Mouse (Mus musculus): ENCODE data around the gene Ddx43.

The Ddx43 gene

GRCm38 (mm10) chr9:78369349-78369748 lies 26.2 kb upstream of the Ddx43 start:
- H3K4me3 ChIP-seq (replicated peaks; ENCODE audit: low read length): peak overlapping the region; percentile 82

DNA sequence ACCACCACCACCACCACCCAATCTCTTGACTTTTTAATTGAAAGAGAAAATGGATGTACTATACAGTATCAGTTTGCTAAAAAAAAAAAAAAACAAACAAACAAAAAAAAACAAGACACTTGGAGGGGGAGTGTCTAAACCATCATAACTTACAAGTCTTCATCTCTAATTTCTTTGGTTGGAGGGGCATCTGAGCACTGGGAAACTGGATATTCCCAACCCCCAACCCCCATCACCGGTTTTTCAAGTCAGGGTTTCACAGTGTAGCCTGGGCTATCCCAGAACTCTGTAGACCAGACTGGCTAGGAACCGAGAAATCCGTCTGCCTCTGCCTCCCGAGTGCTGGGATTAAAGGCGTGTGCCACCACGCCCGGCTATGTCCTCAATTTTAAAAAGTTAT lies 25.8 kb upstream of the Ddx43 start:
- H3K9me3 ChIP-seq (ENCODE audit: low read length): no peaks in the 10 kb centered on the region
- peaks cover 78% of the 10 kb centered on the region for H3K4me1 ChIP-seq (replicated peaks; ENCODE audit: low read depth, low read length)
- no peaks in the 10 kb centered on the region for H3K36me3 ChIP-seq (ENCODE audit: insufficient read depth, low read length)
- H3K4me3 ChIP-seq (replicated peaks; ENCODE audit: low read length): peak overlapping the region; percentile 82
- H3K27me3 ChIP-seq (ENCODE audit: insufficient read depth, low read length): no peaks in the 10 kb centered on the region
- TF ChIP-seq NANOG (IDR thresholded peaks at IDR 0.05; ENCODE audit: borderline replicate concordance, low read length) (no peak), POU5F1 (IDR thresholded peaks at IDR 0.05; ENCODE audit: borderline replicate concordance, low read length) (no peak), CTCF (conservative IDR thresholded peaks at IDR 0.05; ENCODE audit: low read length) (no peak)

More at GRCm38 (mm10) chr9:78369349-78369748, 26.2 kb upstream of the Ddx43 start:
- H3K4me1 ChIP-seq (replicated peaks; ENCODE audit: low read depth, low read length): peaks cover 76% of the 10 kb centered on the region
- H3K9me3 ChIP-seq (ENCODE audit: low read length): no peaks in the 10 kb centered on the region
- TF ChIP-seq CTCF (conservative IDR thresholded peaks at IDR 0.05; ENCODE audit: low read length) (no peak), NANOG (IDR thresholded peaks at IDR 0.05; ENCODE audit: borderline replicate concordance, low read length) (no peak), POU5F1 (IDR thresholded peaks at IDR 0.05; ENCODE audit: borderline replicate concordance, low read length) (no peak)
- H3K27me3 ChIP-seq (ENCODE audit: insufficient read depth, low read length): no peaks in the 10 kb centered on the region
- no peaks in the 10 kb centered on the region for H3K36me3 ChIP-seq (ENCODE audit: insufficient read depth, low read length)

DNA sequence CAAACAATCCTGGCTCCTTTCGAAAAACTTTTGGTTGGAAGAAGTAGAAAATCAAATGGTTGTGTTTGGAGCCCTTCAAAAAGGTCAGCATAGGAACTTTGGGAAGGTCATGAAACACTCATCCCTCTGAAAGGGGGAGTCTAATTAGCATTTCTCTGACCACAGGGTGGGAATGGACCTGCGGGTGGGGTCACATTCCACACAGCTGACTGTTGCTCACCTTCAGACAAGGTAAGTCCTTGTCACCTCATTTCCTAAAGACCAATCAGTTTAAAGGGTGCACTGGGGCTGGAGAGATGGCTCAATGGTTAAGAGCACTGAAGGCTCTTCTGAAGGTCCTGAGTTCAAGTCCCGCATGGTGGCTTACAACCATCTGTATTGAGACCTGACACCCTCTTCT lies 24.1 kb upstream of the Ddx43 start:
- peaks cover 80% of the 10 kb centered on the region for H3K4me1 ChIP-seq (replicated peaks; ENCODE audit: low read depth, low read length)
- H3K4me3 ChIP-seq (replicated peaks; ENCODE audit: low read length): 0 out of 2 replicates have a peak overlapping the region, but pooled peaks have one; percentile 1
- H3K36me3 ChIP-seq (ENCODE audit: insufficient read depth, low read length): peaks cover 3% of the 10 kb centered on the region
- H3K9me3 ChIP-seq (ENCODE audit: low read length): no peaks in the 10 kb centered on the region
- TF ChIP-seq CTCF (conservative IDR thresholded peaks at IDR 0.05; ENCODE audit: low read length) (no peak), NANOG (IDR thresholded peaks at IDR 0.05; ENCODE audit: borderline replicate concordance, low read length) (peak; percentile 23; the same call in 1 of the 2 replicates)
- no peaks in the 10 kb centered on the region for H3K27me3 ChIP-seq (ENCODE audit: insufficient read depth, low read length)

DNA sequence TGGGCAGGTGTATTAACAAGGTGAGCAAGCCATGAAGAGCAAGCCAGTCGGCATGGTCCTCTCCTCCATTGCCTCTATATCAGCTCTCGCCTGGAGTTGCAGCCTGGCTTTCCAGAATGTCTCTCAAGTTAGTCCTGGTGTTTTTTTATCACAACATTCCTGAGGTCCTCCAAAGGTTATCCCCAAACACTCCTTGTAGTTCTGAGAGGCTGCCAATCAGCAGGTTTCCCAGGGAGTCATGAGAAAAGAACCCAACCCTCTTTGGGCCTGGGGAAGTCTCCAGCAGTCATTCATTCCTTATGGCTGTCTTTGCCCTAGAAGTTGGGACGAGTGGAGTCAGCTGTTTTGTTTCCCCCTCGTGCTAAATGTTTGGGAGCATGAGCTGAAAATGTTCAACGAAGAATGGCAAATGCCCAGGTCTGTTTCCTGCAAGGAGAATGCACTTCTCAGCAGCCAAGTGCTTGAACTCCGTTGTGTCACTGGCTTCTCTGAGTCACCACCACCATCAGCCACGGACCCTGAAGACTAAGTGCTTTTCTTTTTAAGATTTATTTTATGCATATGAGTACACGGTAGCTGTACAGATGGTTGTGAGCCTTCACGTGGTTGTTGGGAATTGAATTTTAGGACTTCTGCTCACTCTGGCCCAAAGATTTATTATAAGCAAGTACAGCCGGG lies 22.6 kb upstream of the Ddx43 start:
- no peaks in the 10 kb centered on the region for H3K27me3 ChIP-seq (ENCODE audit: insufficient read depth, low read length)
- TF ChIP-seq CTCF (conservative IDR thresholded peaks at IDR 0.05; ENCODE audit: low read length): no peak
- TF ChIP-seq POU5F1 (IDR thresholded peaks at IDR 0.05; ENCODE audit: borderline replicate concordance, low read length): no peak
- TF ChIP-seq NANOG (IDR thresholded peaks at IDR 0.05; ENCODE audit: borderline replicate concordance, low read length): no peak
- peaks cover 92% of the 10 kb centered on the region for H3K4me1 ChIP-seq (replicated peaks; ENCODE audit: low read depth, low read length)
- peaks cover 8% of the 10 kb centered on the region for H3K36me3 ChIP-seq (ENCODE audit: insufficient read depth, low read length)
- H3K9me3 ChIP-seq (ENCODE audit: low read length): no peaks in the 10 kb centered on the region
- H3K4me3 ChIP-seq (replicated peaks; ENCODE audit: low read length): 0 out of 2 replicates have a peak overlapping the region, but pooled peaks have one; percentile 1

DNA sequence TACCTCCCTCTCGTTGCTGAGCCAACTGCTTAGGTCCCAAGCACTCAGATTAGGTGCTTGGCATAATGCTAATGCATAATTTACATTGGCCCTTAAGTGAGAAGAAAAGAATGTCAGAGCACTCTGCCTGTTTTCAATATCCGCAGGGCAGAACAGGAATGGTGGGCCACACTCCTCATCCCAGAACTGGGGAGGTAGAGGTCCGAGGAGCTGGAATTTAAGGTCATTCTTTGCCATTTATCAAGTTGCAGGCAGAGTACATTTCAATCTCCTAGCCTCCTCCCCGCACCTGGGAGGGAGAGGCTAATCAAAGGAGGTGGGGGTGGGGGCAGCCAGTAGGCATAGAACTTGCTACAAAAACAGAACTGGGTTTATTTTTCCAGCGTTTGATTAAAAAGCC lies 21.2 kb upstream of the Ddx43 start:
- peaks cover 8% of the 10 kb centered on the region for H3K36me3 ChIP-seq (ENCODE audit: insufficient read depth, low read length)
- peaks cover 94% of the 10 kb centered on the region for H3K4me1 ChIP-seq (replicated peaks; ENCODE audit: low read depth, low read length)
- no peaks in the 10 kb centered on the region for H3K9me3 ChIP-seq (ENCODE audit: low read length)
- no peak for TF ChIP-seq NANOG (IDR thresholded peaks at IDR 0.05; ENCODE audit: borderline replicate concordance, low read length)
- no peak for TF ChIP-seq POU5F1 (IDR thresholded peaks at IDR 0.05; ENCODE audit: borderline replicate concordance, low read length)
- no peak for TF ChIP-seq CTCF (conservative IDR thresholded peaks at IDR 0.05; ENCODE audit: low read length)
- no peaks in the 10 kb centered on the region for H3K27me3 ChIP-seq (ENCODE audit: insufficient read depth, low read length)
- H3K4me3 ChIP-seq (replicated peaks; ENCODE audit: low read length): peak overlapping the region; percentile 53

- Histone ChIP-seq H3K27me3 (ENCODE audit: insufficient read depth, low read length) (no peaks in the 10 kb centered on the region), H3K4me3 (replicated peaks; ENCODE audit: low read length) (peak overlapping the region; percentile 53; the same call in 1 of the 2 replicates)
- TF ChIP-seq NANOG (IDR thresholded peaks at IDR 0.05; ENCODE audit: borderline replicate concordance, low read length) (peak; percentile 99), CTCF (conservative IDR thresholded peaks at IDR 0.05; ENCODE audit: low read length) (no peak)
Measured at GRCm38 (mm10) chr9:78374885-78375389, 20.6 kb upstream of the Ddx43 start.

DNA sequence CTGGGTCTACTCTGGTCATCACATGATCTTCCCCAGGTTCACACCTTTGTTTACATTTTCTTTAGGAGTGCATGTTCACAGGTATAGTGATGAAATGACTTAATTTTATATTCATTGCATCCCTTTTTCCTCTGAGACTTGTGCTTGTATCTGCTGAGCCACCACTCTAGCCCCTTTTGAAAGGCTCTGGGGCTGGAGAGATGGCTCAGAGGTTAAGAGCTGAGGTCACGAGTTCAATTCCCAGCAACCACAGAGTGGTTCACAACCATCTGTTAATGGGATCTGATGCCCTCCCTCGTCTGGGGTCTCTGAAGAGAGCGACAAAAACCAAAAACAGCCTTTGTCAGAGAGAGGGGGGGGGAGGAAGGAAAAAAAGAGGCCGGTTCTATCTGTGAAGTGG lies 20.1 kb upstream of the Ddx43 start:
- Histone ChIP-seq H3K4me3 (replicated peaks; ENCODE audit: low read length) (peak overlapping the region; percentile 81), H3K9me3 (ENCODE audit: low read length) (no peaks in the 10 kb centered on the region), H3K36me3 (ENCODE audit: insufficient read depth, low read length) (peaks cover 8% of the 10 kb centered on the region), H3K4me1 (replicated peaks; ENCODE audit: low read depth, low read length) (peaks cover 91% of the 10 kb centered on the region), H3K27me3 (ENCODE audit: insufficient read depth, low read length) (no peaks in the 10 kb centered on the region)
- no peak for TF ChIP-seq CTCF (conservative IDR thresholded peaks at IDR 0.05; ENCODE audit: low read length)
- no peak for TF ChIP-seq NANOG (IDR thresholded peaks at IDR 0.05; ENCODE audit: borderline replicate concordance, low read length)
- no peak for TF ChIP-seq POU5F1 (IDR thresholded peaks at IDR 0.05; ENCODE audit: borderline replicate concordance, low read length)

More at GRCm38 (mm10) chr9:78374885-78375389, 20.6 kb upstream of the Ddx43 start:
- Histone ChIP-seq H3K9me3 (ENCODE audit: low read length) (no peaks in the 10 kb centered on the region), H3K4me1 (replicated peaks; ENCODE audit: low read depth, low read length) (peaks cover 94% of the 10 kb centered on the region), H3K36me3 (ENCODE audit: insufficient read depth, low read length) (peaks cover 8% of the 10 kb centered on the region)

- TF ChIP-seq NANOG (IDR thresholded peaks at IDR 0.05; ENCODE audit: borderline replicate concordance, low read length) (peak; percentile 42; the same call in 1 of the 2 replicates), CTCF (conservative IDR thresholded peaks at IDR 0.05; ENCODE audit: low read length) (no peak)
- Histone ChIP-seq H3K4me3 (replicated peaks; ENCODE audit: low read length) (peak overlapping the region; percentile 81), H3K9me3 (ENCODE audit: low read length) (no peaks in the 10 kb centered on the region)
Measured at GRCm38 (mm10) chr9:78377546-78377945, 18.0 kb upstream of the Ddx43 start.

More at GRCm38 (mm10) chr9:78377546-78377945, 18.0 kb upstream of the Ddx43 start:
- peaks cover 8% of the 10 kb centered on the region for H3K36me3 ChIP-seq (ENCODE audit: insufficient read depth, low read length)
- H3K27me3 ChIP-seq (ENCODE audit: insufficient read depth, low read length): no peaks in the 10 kb centered on the region
- peaks cover 87% of the 10 kb centered on the region for H3K4me1 ChIP-seq (replicated peaks; ENCODE audit: low read depth, low read length)

Measured in E14TG2a.4 (cell line).